Mouse (Mus musculus): Measurements from ENCODE around the gene Slc35g3. TPM values are rescaled to one million over a fixed set of nuclear protein-coding genes. Genes with fewer than 3 reads are reported as not detected.

The Slc35g3 gene
- polyA plus RNA-seq, 1 experiment from 2014 or later = not detected

- H3K9me3 ChIP-seq (ENCODE audit: control insufficient read depth, low read length) = no peaks in the 10 kb centered on the region
- TF ChIP-seq EP300 (optimal IDR thresholded peaks at IDR 0.05) (no peak), CTCF (IDR thresholded peaks at IDR 0.05; ENCODE audit: low read depth) (peak; percentile 71)
- no peaks in the 10 kb centered on the region for H3K27me3 ChIP-seq (ENCODE audit: control insufficient read depth, insufficient read depth, low read length)
- peaks cover 2% of the 10 kb centered on the region; the same call in 1 of the 2 replicates for H3K36me3 ChIP-seq (ENCODE audit: control insufficient read depth, insufficient read depth, low read length)
- H3K27ac ChIP-seq (replicated peaks) = no peak overlapping the region
- H3K9ac ChIP-seq (ENCODE audit: low read length) = no peak overlapping the region
- 26% methylated on average over 3 of the region's 3 CpGs for WGBS
- peak; percentile 74 for DNase-seq (ENCODE audit: low spot score)
- no peaks in the 10 kb centered on the region for H3K4me1 ChIP-seq (replicated peaks; ENCODE audit: control insufficient read depth, insufficient read depth)
- H3K4me2 ChIP-seq (replicated peaks; ENCODE audit: low read depth) = no peak overlapping the region
- no peak overlapping the region for H3K4me3 ChIP-seq (ENCODE audit: low read depth, low read length)
- no peak for ATAC-seq (ENCODE audit: low FRiP score, low TSS enrichment)
These were observed 32.7 kb downstream of the Slc35g3 start for GRCm38 (mm10) chr11:69729063-69729462.

DNA sequence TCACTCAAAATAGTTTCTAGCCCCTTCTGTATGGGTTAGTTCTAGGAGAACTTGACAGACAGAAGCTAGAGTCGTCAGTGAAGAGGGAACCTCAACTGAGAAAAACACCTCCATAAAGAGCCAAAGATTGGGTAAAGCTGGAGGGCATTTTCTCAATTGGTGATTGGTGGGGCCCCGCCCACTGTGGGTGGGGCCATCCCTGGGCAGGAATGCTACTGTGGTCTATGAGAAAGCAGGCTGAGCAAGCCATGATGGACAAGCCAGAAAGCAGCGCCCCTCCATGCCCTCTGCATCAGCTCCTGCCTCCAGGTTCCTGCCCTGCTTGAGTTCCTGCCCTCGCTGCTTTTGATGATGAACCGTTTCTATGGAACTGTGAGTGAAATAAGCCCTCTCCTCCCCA, 35.8 kb downstream of the Slc35g3 start:
- no peak overlapping the region for H3K27ac ChIP-seq (replicated peaks)
- no peaks in the 10 kb centered on the region for H3K4me1 ChIP-seq (replicated peaks; ENCODE audit: control insufficient read depth, insufficient read depth)
- ATAC-seq (ENCODE audit: low FRiP score, low TSS enrichment) = no peak
- no peak overlapping the region for H3K4me2 ChIP-seq (replicated peaks; ENCODE audit: low read depth)
- 34% methylated on average over 5 of the region's 5 CpGs for WGBS
- H3K4me3 ChIP-seq (ENCODE audit: low read depth, low read length) = no peak overlapping the region
- no peaks in the 10 kb centered on the region for H3K9me3 ChIP-seq (ENCODE audit: control insufficient read depth, low read length)
- no peak for TF ChIP-seq CTCF (IDR thresholded peaks at IDR 0.05; ENCODE audit: low read depth)
- no peak for TF ChIP-seq EP300 (optimal IDR thresholded peaks at IDR 0.05)
- DNase-seq (ENCODE audit: low spot score) = no peak
- no peaks in the 10 kb centered on the region for H3K36me3 ChIP-seq (ENCODE audit: control insufficient read depth, insufficient read depth, low read length)
- H3K9ac ChIP-seq (ENCODE audit: low read length) = no peak overlapping the region
- no peaks in the 10 kb centered on the region for H3K27me3 ChIP-seq (ENCODE audit: control insufficient read depth, insufficient read depth, low read length)

DNA sequence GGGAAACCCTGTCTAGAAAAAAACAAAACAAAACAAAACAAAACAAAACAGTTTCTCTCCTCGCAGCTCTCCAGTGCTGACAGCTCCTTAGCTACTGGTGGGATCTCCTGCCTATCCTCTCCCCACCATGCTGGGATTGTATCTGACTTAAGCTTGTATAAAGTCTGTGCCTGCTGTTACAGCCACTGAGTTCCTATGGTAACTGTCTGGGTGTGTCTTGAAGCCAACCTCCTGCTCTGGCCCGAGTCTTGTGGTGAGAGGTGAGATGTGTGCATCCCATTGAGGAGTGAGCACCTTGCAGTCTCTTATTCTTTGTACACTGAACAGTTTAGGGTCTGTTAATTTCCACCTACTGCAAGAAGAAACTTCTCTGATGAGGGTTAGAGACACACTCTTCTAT, 38.7 kb downstream of the Slc35g3 start:
- TF ChIP-seq EP300 (optimal IDR thresholded peaks at IDR 0.05) = no peak
- TF ChIP-seq CTCF (IDR thresholded peaks at IDR 0.05; ENCODE audit: low read depth) = no peak
- Histone ChIP-seq H3K36me3 (ENCODE audit: control insufficient read depth, insufficient read depth, low read length) (no peaks in the 10 kb centered on the region), H3K9me3 (ENCODE audit: control insufficient read depth, low read length) (no peaks in the 10 kb centered on the region), H3K27ac (replicated peaks) (no peak overlapping the region), H3K4me3 (ENCODE audit: low read depth, low read length) (no peak overlapping the region), H3K4me1 (replicated peaks; ENCODE audit: control insufficient read depth, insufficient read depth) (no peaks in the 10 kb centered on the region), H3K27me3 (ENCODE audit: control insufficient read depth, insufficient read depth, low read length) (no peaks in the 10 kb centered on the region), H3K9ac (ENCODE audit: low read length) (no peak overlapping the region), H3K4me2 (replicated peaks; ENCODE audit: low read depth) (no peak overlapping the region)
- no peak for DNase-seq (ENCODE audit: low spot score)
- 40% methylated on average over 2 of the region's 2 CpGs for WGBS
- ATAC-seq (ENCODE audit: low FRiP score, low TSS enrichment) = no peak

DNA sequence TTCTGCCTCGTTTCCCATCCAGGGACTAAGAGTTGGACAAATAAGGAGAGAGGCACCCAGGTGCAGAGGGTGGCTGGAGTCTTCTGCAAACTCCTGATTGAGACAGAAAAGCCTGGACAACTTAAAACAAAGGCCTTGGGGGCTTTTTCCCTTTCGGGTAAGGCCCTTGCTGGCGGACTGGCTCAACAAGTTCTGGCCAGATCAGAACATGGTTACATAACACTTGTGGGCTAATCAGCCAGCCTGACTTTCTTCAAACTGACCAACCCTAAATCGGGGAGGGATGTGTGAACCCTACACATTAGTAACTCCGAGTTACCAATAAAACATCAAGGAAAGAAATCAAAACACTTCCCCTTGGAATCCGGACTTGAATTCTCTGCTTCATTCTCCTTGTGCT, 40.9 kb downstream of the Slc35g3 start:
- Histone ChIP-seq H3K9ac (ENCODE audit: low read length) (no peak overlapping the region), H3K36me3 (ENCODE audit: control insufficient read depth, insufficient read depth, low read length) (no peaks in the 10 kb centered on the region), H3K4me1 (replicated peaks; ENCODE audit: control insufficient read depth, insufficient read depth) (no peaks in the 10 kb centered on the region), H3K27me3 (ENCODE audit: control insufficient read depth, insufficient read depth, low read length) (no peaks in the 10 kb centered on the region), H3K4me2 (replicated peaks; ENCODE audit: low read depth) (no peak overlapping the region), H3K27ac (replicated peaks) (no peak overlapping the region), H3K4me3 (ENCODE audit: low read depth, low read length) (no peak overlapping the region), H3K9me3 (ENCODE audit: control insufficient read depth, low read length) (no peaks in the 10 kb centered on the region)
- ATAC-seq (ENCODE audit: low FRiP score, low TSS enrichment) (no peak), DNase-seq (ENCODE audit: low spot score) (peak; percentile 44)
- no peak for TF ChIP-seq CTCF (IDR thresholded peaks at IDR 0.05; ENCODE audit: low read depth)
- no peak for TF ChIP-seq EP300 (optimal IDR thresholded peaks at IDR 0.05)
- 47% methylated on average over 6 of the region's 6 CpGs for WGBS

- Histone ChIP-seq H3K9ac (ENCODE audit: low read length) (no peak overlapping the region), H3K27me3 (ENCODE audit: control insufficient read depth, insufficient read depth, low read length) (no peaks in the 10 kb centered on the region), H3K4me1 (replicated peaks; ENCODE audit: control insufficient read depth, insufficient read depth) (no peaks in the 10 kb centered on the region), H3K4me2 (replicated peaks; ENCODE audit: low read depth) (no peak overlapping the region), H3K27ac (replicated peaks) (no peak overlapping the region), H3K9me3 (ENCODE audit: control insufficient read depth, low read length) (no peaks in the 10 kb centered on the region), H3K4me3 (ENCODE audit: low read depth, low read length) (no peak overlapping the region), H3K36me3 (ENCODE audit: control insufficient read depth, insufficient read depth, low read length) (no peaks in the 10 kb centered on the region)
- no peak for DNase-seq (ENCODE audit: low spot score)
- WGBS = 72% methylated on average over 6 of the region's 6 CpGs
- no peak for ATAC-seq (ENCODE audit: low FRiP score, low TSS enrichment)
- TF ChIP-seq CTCF (IDR thresholded peaks at IDR 0.05; ENCODE audit: low read depth) (peak; percentile 29), EP300 (optimal IDR thresholded peaks at IDR 0.05) (no peak)
These were observed 42.3 kb downstream of the Slc35g3 start for GRCm38 (mm10) chr11:69719423-69719822.

GRCm38 (mm10) chr11:69718661-69719060, 43.1 kb downstream of the Slc35g3 start:
- peak; percentile 27 for DNase-seq (ENCODE audit: low spot score)
- WGBS = 35% methylated on average over 15 of the region's 15 CpGs

More at GRCm38 (mm10) chr11:69718661-69719060, 43.1 kb downstream of the Slc35g3 start:
- Histone ChIP-seq H3K27me3 (ENCODE audit: control insufficient read depth, insufficient read depth, low read length) (no peaks in the 10 kb centered on the region), H3K4me2 (replicated peaks; ENCODE audit: low read depth) (no peak overlapping the region), H3K4me3 (ENCODE audit: low read depth, low read length) (no peak overlapping the region), H3K9me3 (ENCODE audit: control insufficient read depth, low read length) (no peaks in the 10 kb centered on the region), H3K4me1 (replicated peaks; ENCODE audit: control insufficient read depth, insufficient read depth) (no peaks in the 10 kb centered on the region), H3K36me3 (ENCODE audit: control insufficient read depth, insufficient read depth, low read length) (no peaks in the 10 kb centered on the region), H3K9ac (ENCODE audit: low read length) (no peak overlapping the region), H3K27ac (replicated peaks) (no peak overlapping the region)
- ATAC-seq (ENCODE audit: low FRiP score, low TSS enrichment) = no peak
- TF ChIP-seq EP300 (optimal IDR thresholded peaks at IDR 0.05) (no peak), CTCF (IDR thresholded peaks at IDR 0.05; ENCODE audit: low read depth) (no peak)
